Mouse (Mus musculus) E14TG2a.4 (cell line): ENCODE data around the gene Gbe1.

Experiments
- CTCF ChIP-seq: conservative IDR thresholded peaks from 2 replicates; pipeline ENCODE4 v1.5.1; 2014; ENCODE audit warnings: low read length
- NANOG ChIP-seq: IDR thresholded peaks from 2 replicates; pipeline ENCODE4 v1.6.1; 2014; ENCODE audit warnings: borderline replicate concordance, low read length, mixed read lengths
- POU5F1 ChIP-seq: IDR thresholded peaks from 2 replicates; pipeline ENCODE4 v1.6.1; 2014; ENCODE audit warnings: low read length, borderline replicate concordance

DNA sequence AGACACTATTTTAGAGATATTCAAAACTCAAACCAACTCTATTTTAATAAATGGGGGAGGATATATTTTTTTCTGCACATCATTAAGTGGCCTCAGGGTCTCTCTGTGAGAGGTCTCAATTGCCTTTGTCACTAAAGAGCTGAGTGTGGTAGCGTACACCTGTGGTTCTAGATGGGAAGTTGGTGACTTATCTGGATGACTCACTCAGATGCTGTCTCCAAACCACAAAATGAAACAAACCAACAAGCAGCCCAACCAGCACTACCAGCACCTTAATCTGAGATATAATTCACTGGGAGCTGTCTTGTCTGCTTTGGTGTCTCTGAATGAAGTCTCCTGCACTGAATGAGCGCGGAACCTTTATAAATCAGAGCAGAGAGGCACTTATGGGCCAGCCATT, 51.5 kb downstream of the Gbe1 start:
- no peak for TF ChIP-seq CTCF
- no peak for TF ChIP-seq POU5F1
- TF ChIP-seq NANOG, result no peak
